Mouse (Mus musculus) ES-Bruce4 (cell line): ENCODE data around the gene Ptpn6.

Source experiments
- CTCF ChIP-seq: IDR thresholded peaks from one replicate; pipeline ENCODE4 v1.8.1; 2011; ENCODE audit warnings: low read depth, low read length
- EP300 ChIP-seq: IDR thresholded peaks from 2 replicates; pipeline ENCODE4 v1.6.1; 2011; ENCODE audit warnings: low read depth, low read length; ENCODE audit not compliant: insufficient read depth
- POLR2A ChIP-seq: IDR thresholded peaks from one replicate; pipeline ENCODE4 v1.8.1; 2011; ENCODE audit warnings: low read length; ENCODE audit not compliant: insufficient read depth

DNA sequence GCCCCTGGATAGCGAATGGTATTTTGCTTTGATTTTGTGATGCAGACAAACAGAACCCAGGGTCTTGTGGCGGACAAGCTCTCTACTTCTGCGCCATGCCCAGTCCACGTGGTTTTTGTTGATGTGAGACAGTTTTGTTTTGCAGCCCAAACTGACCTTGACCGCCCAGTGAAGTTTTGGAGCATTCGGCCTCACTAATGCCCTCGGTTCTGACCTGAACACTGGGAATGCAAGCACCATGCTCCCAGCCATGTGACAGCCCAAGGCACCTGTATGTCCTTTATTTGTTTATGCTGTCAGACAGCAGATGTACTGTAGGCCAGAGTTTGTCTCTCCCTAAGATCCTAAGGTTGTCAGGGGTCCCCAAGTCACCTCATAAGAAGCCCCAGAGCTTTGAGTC, 63.9 kb downstream of the Ptpn6 start:
- TF ChIP-seq EP300 (no peak), CTCF (no peak), POLR2A (no peak)
